Mouse (Mus musculus) forebrain, embryonic 14.5 days (tissue): ENCODE measurements around the gene Gosr1. TPM values are rescaled to one million over a fixed set of nuclear protein-coding genes. Genes with fewer than 3 reads are reported as not detected.
"Not testable (repeated sequence)": the region's sequence is repeated elsewhere in the genome, so short reads cannot be mapped to it uniquely, and the experiment has no call there.

Experiments used
- ATAC-seq: fragments of 200-750 bp; cut with Nextera tagmentation; 2 replicates; pipeline ENCODE4 v1.8.0; 2017; ENCODE audit warnings: mild to moderate bottlenecking, moderate library complexity
- DNase-seq: peaks from one replicate; pipeline ENCODE4 v3.0.0-alpha.2; 2015; ENCODE audit warnings: low spot score
- H3K27ac ChIP-seq: fragments of 300-500 bp; sonication (generic); 2 replicates; pipeline ENCODE4 v1.5.1; 2014; ENCODE audit warnings: low read depth, mild to moderate bottlenecking, control low read depth, low read length, moderate library complexity
- H3K27me3 ChIP-seq: fragments of 300-500 bp; sonication (generic); replicated peaks from 2 replicates; pipeline ENCODE4 v1.6.1; 2014; ENCODE audit warnings: low read length, control low read depth, mixed read lengths; ENCODE audit not compliant: control insufficient read depth, insufficient read depth
- H3K36me3 ChIP-seq: fragments of 300-500 bp; sonication (generic); 2 replicates; pipeline ENCODE4 v1.6.1; 2014; ENCODE audit warnings: low read length, control low read depth; ENCODE audit not compliant: control insufficient read depth, insufficient read depth
- H3K4me1 ChIP-seq: fragments of 300-500 bp; sonication (generic); 2 replicates; pipeline ENCODE4 v1.6.1; 2014; ENCODE audit warnings: antibody characterized with exemption, low read length, control low read depth; ENCODE audit not compliant: control insufficient read depth, insufficient read depth
- H3K4me2 ChIP-seq: fragments of 300-500 bp; sonication (generic); 2 replicates; pipeline ENCODE4 v1.6.1; 2014; ENCODE audit warnings: mild to moderate bottlenecking, control low read depth, low read length
- H3K4me3 ChIP-seq: fragments of 300-500 bp; sonication (generic); 2 replicates; pipeline ENCODE4 v1.5.1; 2014; ENCODE audit warnings: low read depth, low read length, control low read depth
- H3K9ac ChIP-seq: fragments of 300-500 bp; sonication (generic); 2 replicates; pipeline ENCODE4 v1.6.1; 2014; ENCODE audit warnings: mild to moderate bottlenecking, low read length, control low read depth, moderate library complexity
- H3K9me3 ChIP-seq: fragments of 300-500 bp; sonication (generic); replicated peaks from 2 replicates; pipeline ENCODE4 v1.6.1; 2016; ENCODE audit warnings: low read length, control low read depth, mixed read lengths; ENCODE audit not compliant: control insufficient read depth
- WGBS: fragments of 180-500 bp; shearing (Covaris S2); extraction: QIAGEN DNeasy Blood & Tissue Kit; methylation state at CpG from one replicate; pipeline ENCODE4 v1.1.7; 2014; 5-methylcytosine and 5-hydroxymethylcytosine counted together
- polyA plus RNA-seq: library from polyadenylated mRNA; unstranded; fragments of >200 nt; fragmentation: Nextera tagmentation; extraction: Ambion mirVana; gene quantifications from 2 replicates; pipeline ENCODE4 v1.2.1, GENCODE M21; 2014

Gene Gosr1
- 39.4 and 41.5 TPM in 2 replicates for polyA plus RNA-seq

- H3K36me3 ChIP-seq, result peaks cover 24% of the 10 kb centered on the region
- no peaks in the 10 kb centered on the region for H3K9me3 ChIP-seq
- H3K4me1 ChIP-seq, result peaks cover 4% of the 10 kb centered on the region; the same call in 1 of the 2 replicates
- peak within 1 kb of the TSS; percentile 63 for H3K4me3 ChIP-seq
- H3K4me2 ChIP-seq, result peak within 1 kb of the TSS; percentile 79
- H3K27ac ChIP-seq, result peak within 1 kb of the TSS; percentile 71; the same call in 1 of the 2 replicates
- DNase-seq, result peak; percentile 99
- H3K27me3 ChIP-seq, result no peaks in the 10 kb centered on the region
- under 1% methylated on average over 28 of the region's 28 CpGs for WGBS
- peak; percentile 99 for ATAC-seq
- peak within 1 kb of the TSS; percentile 83 for H3K9ac ChIP-seq
Observed at GRCm38 (mm10) chr11:76763053-76763740, at the start of gene Gosr1. Gene Gosr1 (minus strand): TSS chr11:76763579.

DNA sequence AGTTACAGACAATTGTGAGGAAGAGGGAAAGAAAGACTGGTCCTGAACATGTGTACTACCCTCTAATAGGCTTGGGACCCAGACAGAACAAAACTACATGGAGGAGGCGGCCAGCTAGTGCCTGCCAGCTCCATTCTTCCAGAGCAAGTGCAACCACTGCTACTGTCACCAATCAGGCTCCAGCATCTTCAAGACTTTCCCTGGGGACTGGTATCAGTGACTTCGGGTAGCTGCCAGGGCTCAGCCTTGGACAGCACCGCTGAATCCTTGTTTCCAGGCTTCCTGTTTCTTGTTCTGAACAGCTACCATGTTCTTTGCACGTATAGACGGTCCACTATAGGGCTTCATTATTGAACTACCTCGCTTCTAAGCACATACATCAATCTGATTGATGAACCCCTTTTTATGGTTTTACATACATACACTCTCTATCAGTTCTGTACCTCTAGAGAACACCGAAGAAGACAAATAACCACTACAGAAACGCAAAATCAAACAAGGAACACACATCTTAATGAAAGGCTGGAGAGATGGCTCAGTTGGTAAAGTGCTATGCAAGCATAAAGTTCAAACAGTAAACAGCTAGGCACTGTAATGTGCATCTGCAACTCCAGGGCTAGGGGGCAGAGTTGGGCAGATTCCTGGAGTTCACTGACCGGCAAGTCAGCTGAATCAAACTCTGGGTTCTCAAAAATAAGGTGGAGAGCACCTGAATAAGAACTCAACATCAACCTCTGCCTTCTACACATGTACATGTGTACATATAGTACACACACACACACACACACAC is 47.5 kb upstream of the Gosr1 start:
- DNase-seq, result no peak
- peaks cover 30% of the 10 kb centered on the region for H3K36me3 ChIP-seq
- H3K4me2 ChIP-seq, result no peak overlapping the region
- H3K27me3 ChIP-seq, result no peaks in the 10 kb centered on the region
- 91% methylated on average over 9 of the region's 9 CpGs for WGBS
- no peak for ATAC-seq
- no peak overlapping the region for H3K4me3 ChIP-seq
- H3K9me3 ChIP-seq, result no peaks in the 10 kb centered on the region
- no peak overlapping the region for H3K27ac ChIP-seq
- no peak overlapping the region for H3K9ac ChIP-seq
- no peaks in the 10 kb centered on the region for H3K4me1 ChIP-seq

- WGBS, result 59% methylated on average over 3 of the region's 3 CpGs
- H3K27ac ChIP-seq, result no peak overlapping the region
- H3K27me3 ChIP-seq, result no peaks in the 10 kb centered on the region
- H3K4me2 ChIP-seq, result no peak overlapping the region
- ATAC-seq, result no peak
- no peaks in the 10 kb centered on the region for H3K9me3 ChIP-seq
- no peak overlapping the region for H3K4me3 ChIP-seq
- H3K36me3 ChIP-seq, result peaks cover 42% of the 10 kb centered on the region
- peak; percentile 57 for DNase-seq
- H3K4me1 ChIP-seq, result no peaks in the 10 kb centered on the region
- no peak overlapping the region for H3K9ac ChIP-seq
Observed at GRCm38 (mm10) chr11:76809450-76809849, 46.1 kb upstream of the Gosr1 start.

DNA sequence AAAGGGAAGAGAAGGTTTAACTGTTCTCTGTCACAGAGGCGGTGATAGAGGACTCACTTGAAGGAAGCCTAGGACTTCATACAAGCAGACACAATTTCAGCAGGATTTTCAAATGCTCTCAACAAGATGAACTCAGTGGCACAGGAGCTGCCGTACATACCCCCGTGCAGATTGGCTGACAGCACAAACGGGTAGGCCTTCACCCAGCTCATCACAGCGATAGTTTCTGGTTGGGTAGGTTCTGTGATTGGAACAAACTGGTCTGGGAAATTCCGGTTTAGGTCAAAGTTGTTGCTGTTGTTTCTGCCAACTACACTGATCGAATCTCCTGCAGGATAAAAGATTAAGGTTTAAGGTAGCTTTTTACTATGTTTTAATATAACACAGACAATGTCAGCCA is 45.2 kb upstream of the Gosr1 start:
- no peak overlapping the region for H3K27ac ChIP-seq
- H3K9ac ChIP-seq, result no peak overlapping the region
- H3K4me1 ChIP-seq, result no peaks in the 10 kb centered on the region
- H3K4me3 ChIP-seq, result no peak overlapping the region
- no peaks in the 10 kb centered on the region for H3K9me3 ChIP-seq
- no peak for ATAC-seq
- 90% methylated on average over 7 of the region's 7 CpGs for WGBS
- peaks cover 46% of the 10 kb centered on the region for H3K36me3 ChIP-seq
- no peak for DNase-seq
- H3K4me2 ChIP-seq, result no peak overlapping the region
- no peaks in the 10 kb centered on the region for H3K27me3 ChIP-seq

- Histone ChIP-seq H3K4me3 (no peak overlapping the region), H3K9me3 (no peaks in the 10 kb centered on the region), H3K27me3 (no peaks in the 10 kb centered on the region), H3K36me3 (peaks cover 50% of the 10 kb centered on the region), H3K4me2 (no peak overlapping the region), H3K9ac (no peak overlapping the region), H3K4me1 (no peaks in the 10 kb centered on the region), H3K27ac (no peak overlapping the region)
- 94% methylated on average over 3 of the region's 3 CpGs for WGBS
- ATAC-seq (no peak), DNase-seq (no peak)
Observed at GRCm38 (mm10) chr11:76807007-76807679, 43.8 kb upstream of the Gosr1 start.

DNA sequence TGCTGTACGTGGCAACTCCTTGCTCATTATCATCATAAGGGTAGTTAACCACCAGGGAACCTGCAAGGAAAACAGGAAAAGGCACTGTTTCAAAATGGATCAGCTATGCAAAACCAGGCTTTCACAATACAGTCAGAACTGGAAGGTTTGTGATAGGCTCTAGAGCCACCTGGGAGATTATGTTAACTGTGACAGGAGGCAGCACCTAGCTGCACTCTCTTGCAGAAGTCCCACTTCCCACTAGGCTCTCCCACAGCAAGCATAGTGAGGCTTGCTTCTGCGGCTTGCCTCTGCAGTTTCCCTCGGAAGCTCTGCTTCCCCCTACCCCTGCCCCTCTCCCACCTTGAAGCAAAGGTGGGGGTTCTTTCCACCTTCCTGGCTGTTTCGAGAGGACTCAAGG is 42.6 kb upstream of the Gosr1 start:
- 85% methylated on average over 4 of the region's 4 CpGs for WGBS
- no peaks in the 10 kb centered on the region for H3K27me3 ChIP-seq
- H3K27ac ChIP-seq, result no peak overlapping the region
- no peak for ATAC-seq
- no peaks in the 10 kb centered on the region for H3K9me3 ChIP-seq
- H3K4me2 ChIP-seq, result no peak overlapping the region
- peaks cover 53% of the 10 kb centered on the region for H3K36me3 ChIP-seq
- H3K4me3 ChIP-seq, result no peak overlapping the region
- H3K4me1 ChIP-seq, result no peaks in the 10 kb centered on the region
- H3K9ac ChIP-seq, result no peak overlapping the region
- DNase-seq, result no peak

DNA sequence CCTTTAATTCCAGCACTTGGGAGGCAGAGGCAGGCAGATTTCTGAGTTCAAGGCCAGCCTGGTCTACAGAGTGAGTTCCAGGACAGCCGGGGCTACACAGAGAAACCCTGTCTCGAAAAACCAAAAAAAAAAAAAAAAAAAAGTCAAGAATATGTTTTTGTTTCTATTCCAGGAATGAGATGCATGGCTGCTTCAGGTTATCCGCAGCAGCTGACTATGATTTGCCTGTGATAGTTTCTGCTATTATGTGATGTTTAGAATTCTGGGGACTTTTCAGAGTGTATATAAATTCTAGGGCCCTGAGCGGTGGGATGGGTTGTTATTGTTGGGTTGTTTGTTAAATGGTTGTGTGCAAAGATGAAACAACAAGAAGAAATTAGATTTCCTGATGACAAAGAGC is 41.7 kb upstream of the Gosr1 start:
- not testable (repeated sequence) for H3K27ac ChIP-seq, ATAC-seq, DNase-seq, H3K4me1 ChIP-seq, H3K4me2 ChIP-seq, H3K4me3 ChIP-seq, H3K9ac ChIP-seq, H3K9me3 ChIP-seq, H3K27me3 ChIP-seq
- 93% methylated on average over 2 of the region's 4 CpGs for WGBS
- H3K36me3 ChIP-seq, result peaks cover 49% of the 10 kb centered on the region

GRCm38 (mm10) chr11:76803266-76803665 is 39.9 kb upstream of the Gosr1 start:
- DNase-seq (no peak), ATAC-seq (no peak)
- no peak overlapping the region for H3K9ac ChIP-seq
- H3K9me3 ChIP-seq, result no peaks in the 10 kb centered on the region
- H3K4me1 ChIP-seq, result no peaks in the 10 kb centered on the region
- H3K36me3 ChIP-seq, result peaks cover 55% of the 10 kb centered on the region
- WGBS, result 90% methylated on average over 3 of the region's 3 CpGs
- no peak overlapping the region for H3K4me3 ChIP-seq
- H3K27ac ChIP-seq, result no peak overlapping the region
- no peaks in the 10 kb centered on the region for H3K27me3 ChIP-seq
- H3K4me2 ChIP-seq, result no peak overlapping the region
